Mouse (Mus musculus) ES-E14 (cell line): Measurements from ENCODE around the gene Parvb. TPM values are rescaled to one million over a fixed set of nuclear protein-coding genes. Genes with fewer than 3 reads are reported as not detected.

Experiments used
- DNase-seq: peaks from one replicate; pipeline ENCODE4 v3.0.0-alpha.2; 2013; ENCODE audit warnings: low read depth, low spot score
- H3K27ac ChIP-seq: 2 replicates; pipeline ENCODE4 v1.5.1; 2012; ENCODE audit warnings: low read depth, mild to moderate bottlenecking, low read length, moderate library complexity, mixed read lengths; ENCODE audit not compliant: poor library complexity, insufficient read depth, severe bottlenecking
- H3K36me3 ChIP-seq: 2 replicates; pipeline ENCODE4 v1.6.1; 2012; ENCODE audit warnings: mild to moderate bottlenecking, low read length, moderate library complexity, mixed read lengths; ENCODE audit not compliant: control insufficient read depth, poor library complexity, insufficient read depth, severe bottlenecking
- H3K4me1 ChIP-seq, 2 experiments: fragments of 150-350 bp in 1 of 2; sonication (generic) in 1 of 2; 2 replicates each; pipeline ENCODE4 v1.6.1; 2012; ENCODE audit warnings: low read length in 2 of 2, mild to moderate bottlenecking in 1 of 2, mixed read lengths in 1 of 2; ENCODE audit not compliant: control insufficient read depth in 2 of 2, insufficient read depth in 2 of 2, poor library complexity in 1 of 2
- H3K4me3 ChIP-seq, 2 experiments: fragments of 150-350 bp in 1 of 2; sonication (generic) in 1 of 2; 2 replicates each; pipeline ENCODE4 v1.5.1; 2012; ENCODE audit warnings: low read length in 2 of 2, low read depth in 1 of 2, mild to moderate bottlenecking in 1 of 2, mixed read lengths in 1 of 2; ENCODE audit not compliant: insufficient read depth in 1 of 2, poor library complexity in 1 of 2, severe bottlenecking in 1 of 2
- H3K9ac ChIP-seq: 2 replicates; pipeline ENCODE4 v1.6.1; 2012; ENCODE audit warnings: low read depth, mild to moderate bottlenecking, low read length, mixed read lengths; ENCODE audit not compliant: poor library complexity, insufficient read depth, severe bottlenecking
- H3K9me3 ChIP-seq: fragments of 150-350 bp; sonication (generic); 2 replicates; pipeline ENCODE4 v1.6.1; 2012; ENCODE audit warnings: low read depth, mild to moderate bottlenecking, low read length; ENCODE audit not compliant: control insufficient read depth, insufficient read depth
- CHD2 ChIP-seq: IDR thresholded peaks from 2 replicates; pipeline ENCODE4 v1.6.1; 2014; ENCODE audit warnings: mild to moderate bottlenecking, low read depth, low read length, inconsistent platforms
- HCFC1 ChIP-seq: IDR thresholded peaks from 2 replicates; pipeline ENCODE4 v1.6.1; 2012; ENCODE audit warnings: low read length, inconsistent platforms, borderline replicate concordance; ENCODE audit not compliant: insufficient read depth
- MAFK ChIP-seq: IDR thresholded peaks from 2 replicates; pipeline ENCODE4 v1.6.1; 2014; ENCODE audit warnings: mild to moderate bottlenecking, low read depth, low read length, inconsistent platforms; ENCODE audit not compliant: insufficient read depth
- ZC3H11A ChIP-seq: IDR thresholded peaks from 2 replicates; pipeline ENCODE4 v1.6.1; 2012; ENCODE audit warnings: low read depth, mild to moderate bottlenecking, inconsistent platforms, low read length, borderline replicate concordance
- ZNF384 ChIP-seq: IDR thresholded peaks from 2 replicates; pipeline ENCODE4 v1.6.1; 2012; ENCODE audit warnings: low read depth, low read length, inconsistent platforms
- in situ Hi-C, 2 experiments: fragments of 600-800 bp; cut with MboI; formaldehyde crosslinking; loops; one replicate each; pipeline ENCODE4 v1.15.1; 2025; ENCODE audit warnings: low sequenced_read_pairs in 2 of 2, inconsistent platforms in 1 of 2; ENCODE audit not compliant: unreplicated experiment in 2 of 2
- total RNA-seq: library from RNA; depleted of rRNA; stranded (reverse); fragments of 300-350 nt; gene quantifications from 2 replicates; pipeline ENCODE4 v1.2.3, GENCODE M21; 2012

The Parvb gene
- total RNA-seq, 1 experiment, result 10.8 TPM

- H3K9ac ChIP-seq, result no peak overlapping the region
- TF ChIP-seq MAFK (no peak), HCFC1 (no peak), ZNF384 (no peak), ZC3H11A (no peak), CHD2 (no peak)
- in situ Hi-C loops, result no loop called here
- no peak overlapping the region for H3K4me3 ChIP-seq
- H3K4me1 ChIP-seq, result peaks cover 0 to 6% of the 10 kb centered on the region in 2 experiments; a peak in 1 of 4 replicates
- no peak overlapping the region for H3K27ac ChIP-seq
- no peaks in the 10 kb centered on the region for H3K36me3 ChIP-seq
- H3K9me3 ChIP-seq, result no peaks in the 10 kb centered on the region
- no peak for DNase-seq
Observed at GRCm38 (mm10) chr15:84321544-84322174, 89.8 kb downstream of the Parvb start.

- H3K4me3 ChIP-seq, result no peak within 1 kb of the TSS
- TF ChIP-seq CHD2 (no peak), HCFC1 (no peak), MAFK (no peak), ZNF384 (no peak), ZC3H11A (no peak)
- no peak for DNase-seq
- H3K36me3 ChIP-seq, result no peaks in the 10 kb centered on the region
- no peak within 1 kb of the TSS for H3K27ac ChIP-seq
- peaks cover 0 to 6% of the 10 kb centered on the region in 2 experiments; a peak in 1 of 4 replicates for H3K4me1 ChIP-seq
- in situ Hi-C loops, result no loop called here
- no peaks in the 10 kb centered on the region for H3K9me3 ChIP-seq
- no peak within 1 kb of the TSS for H3K9ac ChIP-seq
Observed at GRCm38 (mm10) chr15:84323966-84324869, 92.4 kb downstream of the Parvb start, which contains the start of gene Parvg. Gene Parvg, plus strand, starts transcription at chr15:84324026.

GRCm38 (mm10) chr15:84324870-84325553, 93.2 kb downstream of the Parvb start:
- Histone ChIP-seq H3K36me3 (no peaks in the 10 kb centered on the region), H3K4me3 (no peak overlapping the region), H3K4me1 (peaks cover 0 to 6% of the 10 kb centered on the region in 2 experiments; a peak in 1 of 4 replicates), H3K27ac (no peak overlapping the region), H3K9ac (no peak overlapping the region), H3K9me3 (no peaks in the 10 kb centered on the region)
- in situ Hi-C loops, result no loop called here
- no peak for DNase-seq
- no peak for TF ChIP-seq CHD2
- no peak for TF ChIP-seq ZC3H11A
- no peak for TF ChIP-seq HCFC1
- TF ChIP-seq ZNF384, result no peak
- no peak for TF ChIP-seq MAFK

GRCm38 (mm10) chr15:84325736-84326135, 93.9 kb downstream of the Parvb start:
- in situ Hi-C loops, result no loop called here
- H3K27ac ChIP-seq, result no peak overlapping the region

More at GRCm38 (mm10) chr15:84325736-84326135, 93.9 kb downstream of the Parvb start:
- Histone ChIP-seq H3K9me3 (no peaks in the 10 kb centered on the region), H3K9ac (no peak overlapping the region; the same call in 1 of the 2 replicates), H3K4me3 (peak overlapping the region in 1 of 2 experiments; percentile 7; a peak in 1 of 4 replicates), H3K36me3 (no peaks in the 10 kb centered on the region), H3K4me1 (peaks cover 0 to 6% of the 10 kb centered on the region in 2 experiments; a peak in 1 of 4 replicates)
- TF ChIP-seq ZNF384, result no peak
- no peak for TF ChIP-seq HCFC1
- TF ChIP-seq ZC3H11A, result no peak
- TF ChIP-seq MAFK, result no peak
- TF ChIP-seq CHD2, result no peak
- no peak for DNase-seq
